Mouse (Mus musculus): ENCODE measurements around the gene Ppp1r1b. TPM values are rescaled to one million over a fixed set of nuclear protein-coding genes. Genes with fewer than 3 reads are reported as not detected.

Ppp1r1b gene
- 150 and 173 TPM in 2 replicates for polyA plus RNA-seq (2012; rRNA removed)

GRCm38 (mm10) chr11:98348083-98348961 lies at the start of gene Ppp1r1b:
Gene Ppp1r1b (plus strand): TSS chr11:98348404.
- H3K27ac ChIP-seq (ENCODE audit: insufficient read depth, low read length) = peak within 1 kb of the TSS; percentile 22
- under 1% methylated on average over 55 of the region's 55 CpGs for WGBS
- no peak for TF ChIP-seq POLR2A (IDR thresholded peaks at IDR 0.05; ENCODE audit: borderline replicate concordance, insufficient read depth, low read length)
- no peak for TF ChIP-seq CTCF (IDR thresholded peaks at IDR 0.05; ENCODE audit: borderline replicate concordance, insufficient read depth, low read depth, low read length)
- DNase-seq = peak; percentile 82 to 83
- peak within 1 kb of the TSS; percentile 81 for H3K4me3 ChIP-seq (replicated peaks; ENCODE audit: insufficient read depth, low read depth, low read length)
- H3K27me3 ChIP-seq (ENCODE audit: control insufficient read depth, insufficient read depth, low read length) = no peaks in the 10 kb centered on the region
- peaks cover 14% of the 10 kb centered on the region for H3K4me1 ChIP-seq (ENCODE audit: control insufficient read depth, insufficient read depth, low read length)

GRCm38 (mm10) chr11:98298484-98299205 lies 49.6 kb upstream of the Ppp1r1b start:
- 57% methylated on average over 10 of the region's 10 CpGs for WGBS

GRCm38 (mm10) chr11:98313790-98314323 lies 34.3 kb upstream of the Ppp1r1b start:
- peak in 1 of 2 experiments; percentile 73 for DNase-seq
- 2% methylated on average over 26 of the region's 26 CpGs for WGBS
- TF ChIP-seq CTCF (IDR thresholded peaks at IDR 0.05; ENCODE audit: borderline replicate concordance, insufficient read depth, low read depth, low read length) = no peak
- H3K4me1 ChIP-seq (ENCODE audit: control insufficient read depth, insufficient read depth, low read length) = peaks cover 14% of the 10 kb centered on the region
- peak overlapping the region; percentile 48 for H3K4me3 ChIP-seq (replicated peaks; ENCODE audit: insufficient read depth, low read depth, low read length)
- H3K27ac ChIP-seq (ENCODE audit: insufficient read depth, low read length) = 0 out of 2 replicates have a peak overlapping the region, but pooled peaks have one; percentile 2
- H3K27me3 ChIP-seq (ENCODE audit: control insufficient read depth, insufficient read depth, low read length) = no peaks in the 10 kb centered on the region

More at GRCm38 (mm10) chr11:98298484-98299205, 49.6 kb upstream of the Ppp1r1b start:
- DNase-seq = no peak
- H3K27ac ChIP-seq (ENCODE audit: insufficient read depth, low read length) = no peak overlapping the region
- no peak for TF ChIP-seq POLR2A (IDR thresholded peaks at IDR 0.05; ENCODE audit: borderline replicate concordance, insufficient read depth, low read length)
- TF ChIP-seq CTCF (IDR thresholded peaks at IDR 0.05; ENCODE audit: borderline replicate concordance, insufficient read depth, low read depth, low read length) = no peak
- H3K4me3 ChIP-seq (replicated peaks; ENCODE audit: insufficient read depth, low read depth, low read length) = no peak overlapping the region
- H3K4me1 ChIP-seq (ENCODE audit: control insufficient read depth, insufficient read depth, low read length) = peaks cover 16% of the 10 kb centered on the region
- no peaks in the 10 kb centered on the region; the same call in 1 of the 2 replicates for H3K27me3 ChIP-seq (ENCODE audit: control insufficient read depth, insufficient read depth, low read length)

GRCm38 (mm10) chr11:98317479-98317878 lies 30.7 kb upstream of the Ppp1r1b start:
- WGBS = 52% methylated on average over 7 of the region's 7 CpGs
- Histone ChIP-seq H3K4me1 (ENCODE audit: control insufficient read depth, insufficient read depth, low read length) (peaks cover 26% of the 10 kb centered on the region), H3K4me3 (replicated peaks; ENCODE audit: insufficient read depth, low read depth, low read length) (no peak overlapping the region), H3K27ac (ENCODE audit: insufficient read depth, low read length) (no peak overlapping the region), H3K27me3 (ENCODE audit: control insufficient read depth, insufficient read depth, low read length) (no peaks in the 10 kb centered on the region)
- no peak for TF ChIP-seq POLR2A (IDR thresholded peaks at IDR 0.05; ENCODE audit: borderline replicate concordance, insufficient read depth, low read length)
- TF ChIP-seq CTCF (IDR thresholded peaks at IDR 0.05; ENCODE audit: borderline replicate concordance, insufficient read depth, low read depth, low read length) = no peak
- no peak for DNase-seq

DNA sequence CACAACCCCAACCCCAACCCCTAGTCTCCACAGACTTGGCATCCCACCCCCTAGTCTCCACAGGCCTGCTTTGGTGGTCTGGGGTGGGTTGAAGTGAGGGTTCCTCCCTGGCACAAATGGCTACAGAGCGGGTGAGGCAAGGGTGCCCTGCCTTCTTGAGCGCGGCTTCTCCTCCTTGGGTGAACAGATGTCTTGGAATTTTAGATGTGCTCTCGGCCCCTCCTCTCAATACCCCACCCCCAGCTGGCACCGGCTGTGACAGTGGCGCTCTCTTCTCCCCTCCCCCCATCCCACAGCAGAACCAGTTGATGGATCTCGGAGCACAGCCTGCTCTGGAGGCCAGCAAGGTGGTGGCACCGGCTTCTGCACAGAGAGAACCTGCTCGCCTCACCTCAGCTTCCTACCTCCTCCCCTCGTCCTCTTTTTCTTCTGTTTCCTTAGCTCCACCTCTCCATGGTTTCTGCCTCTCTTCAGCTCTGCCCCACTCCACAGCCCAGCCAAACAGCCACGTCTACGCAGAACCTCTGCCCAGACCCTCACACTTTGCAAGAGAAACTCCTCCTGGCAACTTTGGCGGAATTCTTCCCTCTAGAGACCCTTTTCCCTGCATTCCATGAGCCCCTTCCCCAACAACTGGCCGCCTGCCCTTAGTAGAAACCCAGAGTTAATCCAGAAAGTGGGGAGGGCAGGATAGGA lies 29.6 kb upstream of the Ppp1r1b start:
- Histone ChIP-seq H3K27me3 (ENCODE audit: control insufficient read depth, insufficient read depth, low read length) (no peaks in the 10 kb centered on the region), H3K27ac (ENCODE audit: insufficient read depth, low read length) (peak overlapping the region; percentile 27; the same call in 1 of the 2 replicates), H3K4me3 (replicated peaks; ENCODE audit: insufficient read depth, low read depth, low read length) (peak overlapping the region; percentile 7), H3K4me1 (ENCODE audit: control insufficient read depth, insufficient read depth, low read length) (peaks cover 24% of the 10 kb centered on the region)
- TF ChIP-seq POLR2A (IDR thresholded peaks at IDR 0.05; ENCODE audit: borderline replicate concordance, insufficient read depth, low read length) (no peak), CTCF (IDR thresholded peaks at IDR 0.05; ENCODE audit: borderline replicate concordance, insufficient read depth, low read depth, low read length) (no peak)
- peak; percentile 47 to 54 for DNase-seq
- WGBS = 21% methylated on average over 14 of the region's 14 CpGs

- WGBS = 2% methylated on average over 15 of the region's 15 CpGs
- peak; percentile 63 to 73 for DNase-seq
- no peak for TF ChIP-seq CTCF (IDR thresholded peaks at IDR 0.05; ENCODE audit: borderline replicate concordance, insufficient read depth, low read depth, low read length)
- TF ChIP-seq POLR2A (IDR thresholded peaks at IDR 0.05; ENCODE audit: borderline replicate concordance, insufficient read depth, low read length) = no peak
- Histone ChIP-seq H3K27me3 (ENCODE audit: control insufficient read depth, insufficient read depth, low read length) (no peaks in the 10 kb centered on the region), H3K4me1 (ENCODE audit: control insufficient read depth, insufficient read depth, low read length) (peaks cover 22% of the 10 kb centered on the region), H3K4me3 (replicated peaks; ENCODE audit: insufficient read depth, low read depth, low read length) (peak overlapping the region; percentile 2), H3K27ac (ENCODE audit: insufficient read depth, low read length) (peak overlapping the region; percentile 27)
Measured at GRCm38 (mm10) chr11:98319120-98319519, 29.1 kb upstream of the Ppp1r1b start.

- TF ChIP-seq CTCF (IDR thresholded peaks at IDR 0.05; ENCODE audit: borderline replicate concordance, insufficient read depth, low read depth, low read length) (no peak), POLR2A (IDR thresholded peaks at IDR 0.05; ENCODE audit: borderline replicate concordance, insufficient read depth, low read length) (no peak)
- DNase-seq = no peak
- Histone ChIP-seq H3K4me3 (replicated peaks; ENCODE audit: insufficient read depth, low read depth, low read length) (peak overlapping the region; percentile 2), H3K27ac (ENCODE audit: insufficient read depth, low read length) (peak overlapping the region; percentile 27), H3K4me1 (ENCODE audit: control insufficient read depth, insufficient read depth, low read length) (peaks cover 22% of the 10 kb centered on the region), H3K27me3 (ENCODE audit: control insufficient read depth, insufficient read depth, low read length) (no peaks in the 10 kb centered on the region)
- 22% methylated on average over 4 of the region's 4 CpGs for WGBS
Measured at GRCm38 (mm10) chr11:98319544-98319943, 28.7 kb upstream of the Ppp1r1b start.
